Mouse (Mus musculus) lung, adult 18-20 months (tissue): ENCODE measurements around the gene Slc22a23.
A peak's percentile ranks its signal among the peaks of the same experiment; 100 is the strongest.
"Not testable (repeated sequence)": the region's sequence is repeated elsewhere in the genome, so short reads cannot be mapped to it uniquely, and the experiment has no call there.

Experiments
- DNase-seq, 2 experiments: peaks; one replicate each; pipeline ENCODE4 v3.0.0; 2022; ENCODE audit warnings: mixed read lengths in 2 of 2

The Slc22a23 gene

DNA sequence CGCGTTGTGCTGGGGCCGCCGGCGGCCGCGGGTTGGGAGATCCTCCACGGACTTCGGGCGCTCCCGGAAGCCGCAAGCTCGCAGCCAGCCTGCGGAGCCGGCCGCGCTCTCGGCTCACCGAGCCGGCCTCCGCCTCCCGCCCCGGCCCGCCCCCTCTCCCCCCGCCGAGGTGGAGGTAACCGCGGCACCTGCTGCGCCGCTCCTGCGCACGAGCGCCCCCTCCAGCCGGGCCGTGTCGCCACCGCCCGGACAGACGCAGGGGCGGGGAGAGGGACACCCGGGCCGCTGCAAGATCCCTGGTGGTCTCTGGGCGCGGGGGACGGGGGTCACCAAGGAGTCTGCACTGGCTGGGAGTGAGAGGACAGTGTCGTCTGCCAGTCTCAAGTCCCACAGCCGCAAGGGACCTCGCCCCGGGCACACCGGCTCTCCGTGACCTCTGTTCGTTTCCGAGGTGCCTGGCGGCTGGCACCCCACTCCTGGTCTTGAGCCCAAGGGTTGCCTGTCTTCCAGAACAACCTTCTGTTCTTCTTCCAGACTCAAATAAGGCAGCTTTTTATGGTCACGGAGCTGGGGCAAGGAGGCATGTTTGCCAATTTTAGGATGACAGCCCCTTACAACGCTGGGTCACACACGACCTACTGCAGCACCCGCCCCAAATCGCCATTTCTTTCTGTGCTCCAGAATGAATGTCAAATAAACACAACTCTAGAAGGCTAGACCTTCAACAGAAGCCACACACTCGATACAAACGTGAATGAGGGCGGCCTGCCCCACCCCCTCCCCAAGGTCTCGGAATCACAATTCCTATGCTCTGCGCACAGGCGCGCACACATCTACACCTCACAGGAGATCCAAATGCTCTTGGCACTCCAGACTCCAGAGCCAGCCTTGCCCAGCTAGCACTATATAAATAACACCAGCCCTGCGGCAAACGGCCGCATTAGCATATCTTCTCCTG is at the start of gene Slc22a23:
Gene Slc22a23, minus strand, starts transcription at position 55 of the 958 bp plus-strand sequence.
- peak; percentile 76 to 80 for DNase-seq

DNA sequence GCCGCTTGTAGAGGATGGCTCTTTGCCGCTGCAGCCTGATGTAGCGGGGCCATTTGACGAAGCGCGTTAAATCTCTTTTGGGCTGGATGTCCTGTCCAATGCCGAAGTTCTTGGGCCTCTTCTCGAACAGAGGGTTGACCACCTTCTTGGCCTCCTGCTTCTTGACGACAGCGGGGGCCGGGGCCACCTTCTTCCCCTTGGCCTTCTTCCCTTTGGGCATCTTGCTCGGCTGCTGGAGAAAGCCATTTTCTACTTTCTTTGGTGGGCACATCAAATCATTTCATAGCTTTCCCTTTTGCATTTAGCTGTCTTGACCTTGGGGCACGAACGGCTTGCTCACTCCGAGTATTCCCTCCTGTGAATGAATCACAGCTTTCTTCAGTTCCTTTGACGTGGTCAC is 49.3 kb upstream of the Slc22a23 start:
- not testable (repeated sequence) for DNase-seq

DNA sequence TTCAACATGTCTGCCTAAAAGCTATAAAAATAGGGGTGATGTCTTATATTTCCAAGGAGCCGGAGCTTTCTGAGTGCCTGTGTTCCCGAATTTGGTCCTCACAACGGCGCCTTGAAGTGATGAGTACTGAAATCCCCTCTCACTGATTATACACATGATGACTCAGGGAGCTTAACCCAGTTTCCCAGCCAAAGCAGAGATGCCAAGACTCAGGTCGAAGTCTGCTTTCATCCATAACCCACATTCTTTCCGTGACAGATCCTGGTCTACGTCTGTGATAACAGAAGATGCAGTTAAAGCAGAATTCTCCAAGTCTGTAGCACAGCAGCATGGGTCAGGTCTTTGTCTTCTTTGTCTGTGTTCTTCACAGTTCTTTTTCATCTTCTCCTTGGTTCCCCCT is 47.4 kb upstream of the Slc22a23 start:
- no peak for DNase-seq

DNA sequence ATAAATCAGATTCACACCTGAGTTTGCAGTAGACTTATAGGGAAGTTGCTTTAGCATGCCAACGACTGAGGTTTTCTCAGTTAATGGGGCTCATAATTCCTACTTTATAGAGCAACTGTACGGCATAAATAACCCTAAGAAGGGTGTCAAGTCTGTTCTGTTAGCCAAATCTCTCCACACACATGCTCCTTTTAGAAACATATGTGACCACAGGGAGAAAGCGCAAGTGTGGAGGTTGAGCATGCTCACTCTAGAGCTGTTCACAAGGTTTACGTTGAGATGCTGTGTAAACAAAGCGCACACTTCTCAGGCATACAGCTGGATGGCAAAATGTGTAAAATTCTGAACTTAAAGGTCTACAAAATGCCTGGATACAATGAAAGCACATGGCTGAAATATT is 43.2 kb upstream of the Slc22a23 start:
- DNase-seq: no peak

DNA sequence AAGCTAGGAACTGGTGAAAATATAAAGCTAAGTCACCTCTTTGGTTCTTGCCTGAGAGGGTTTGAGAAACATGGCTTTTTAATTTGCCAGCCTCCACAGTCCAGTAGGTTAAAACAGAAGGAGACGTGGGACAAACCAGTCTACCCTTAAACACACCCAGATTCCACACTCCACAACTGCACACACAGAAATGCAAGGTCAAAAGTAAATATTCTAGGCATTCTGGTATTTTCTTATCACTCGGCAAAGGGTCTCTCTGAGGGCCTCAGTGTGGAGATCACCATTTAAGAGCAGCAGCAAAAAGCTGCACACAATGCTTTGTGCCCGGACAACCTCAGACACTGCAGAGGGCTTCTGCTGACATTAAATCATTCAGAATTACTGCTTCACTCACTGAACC is 38.4 kb upstream of the Slc22a23 start:
- no peak for DNase-seq

DNA sequence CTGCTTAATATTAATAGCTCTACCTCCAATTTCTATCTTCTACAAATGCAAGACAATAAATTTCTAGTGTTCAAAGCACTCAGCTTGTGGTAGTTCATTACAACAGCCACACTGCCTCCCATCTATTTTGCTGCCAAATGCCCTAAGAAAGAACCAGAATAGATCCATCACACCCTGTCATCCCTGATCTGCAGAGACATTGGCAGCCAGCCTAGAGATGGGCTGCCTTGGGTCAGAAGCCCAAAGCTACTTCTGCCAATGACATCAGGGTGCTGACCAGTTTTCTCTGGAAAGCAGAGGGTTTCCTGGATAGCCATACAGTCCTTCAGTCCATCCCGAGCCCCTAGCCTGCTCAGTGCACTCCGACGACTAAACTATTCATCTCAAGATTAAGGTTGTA is 33.9 kb upstream of the Slc22a23 start:
- DNase-seq: no peak

DNA sequence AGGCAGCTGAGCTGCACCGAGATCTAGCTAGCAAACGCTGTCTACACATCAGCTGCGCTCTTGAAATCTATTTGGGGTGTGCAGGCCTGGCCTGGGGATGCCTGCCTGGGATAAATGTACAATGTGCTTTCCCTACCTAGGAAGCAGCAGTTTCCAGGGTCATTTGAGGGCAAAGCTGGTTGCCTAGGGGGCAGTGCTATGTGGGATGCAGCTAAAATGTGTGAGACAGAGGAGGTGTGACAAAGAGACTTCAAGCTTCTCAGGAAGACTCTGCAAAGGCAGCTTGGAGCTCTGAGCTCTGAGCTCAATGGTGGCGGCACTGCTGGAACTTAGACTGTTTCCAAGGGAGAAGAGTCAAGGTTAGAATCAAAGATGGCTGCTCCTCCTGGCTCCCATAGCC is 30.2 kb upstream of the Slc22a23 start:
- no peak for DNase-seq

DNA sequence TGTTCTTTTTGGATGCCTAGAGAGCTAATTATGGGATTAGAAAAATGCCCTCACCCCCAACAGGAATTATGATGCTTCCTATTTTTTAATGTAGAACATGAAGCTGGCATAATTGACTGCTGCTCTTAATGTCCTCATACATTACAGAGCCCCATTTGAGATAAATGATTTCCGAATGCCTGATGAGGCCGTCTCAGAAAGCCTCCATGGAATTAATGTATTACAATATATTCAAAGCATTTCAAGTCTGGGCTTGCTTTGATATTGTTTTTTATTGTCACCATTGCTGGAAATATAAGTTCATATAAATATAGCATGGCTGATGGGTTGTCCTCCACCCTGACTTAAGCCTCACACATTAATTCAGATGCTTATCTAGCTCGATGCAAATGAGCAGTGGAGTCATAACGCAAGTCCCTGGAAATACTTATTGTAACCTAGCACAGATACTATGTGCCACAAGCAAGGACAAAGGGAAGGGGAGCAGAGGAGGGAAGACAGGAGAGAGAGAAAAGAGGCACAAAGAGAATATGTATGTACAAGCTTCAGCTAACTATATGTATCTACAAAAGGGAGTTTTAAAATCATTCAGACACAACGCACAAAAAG is 28.0 kb upstream of the Slc22a23 start:
- DNase-seq: no peak

DNA sequence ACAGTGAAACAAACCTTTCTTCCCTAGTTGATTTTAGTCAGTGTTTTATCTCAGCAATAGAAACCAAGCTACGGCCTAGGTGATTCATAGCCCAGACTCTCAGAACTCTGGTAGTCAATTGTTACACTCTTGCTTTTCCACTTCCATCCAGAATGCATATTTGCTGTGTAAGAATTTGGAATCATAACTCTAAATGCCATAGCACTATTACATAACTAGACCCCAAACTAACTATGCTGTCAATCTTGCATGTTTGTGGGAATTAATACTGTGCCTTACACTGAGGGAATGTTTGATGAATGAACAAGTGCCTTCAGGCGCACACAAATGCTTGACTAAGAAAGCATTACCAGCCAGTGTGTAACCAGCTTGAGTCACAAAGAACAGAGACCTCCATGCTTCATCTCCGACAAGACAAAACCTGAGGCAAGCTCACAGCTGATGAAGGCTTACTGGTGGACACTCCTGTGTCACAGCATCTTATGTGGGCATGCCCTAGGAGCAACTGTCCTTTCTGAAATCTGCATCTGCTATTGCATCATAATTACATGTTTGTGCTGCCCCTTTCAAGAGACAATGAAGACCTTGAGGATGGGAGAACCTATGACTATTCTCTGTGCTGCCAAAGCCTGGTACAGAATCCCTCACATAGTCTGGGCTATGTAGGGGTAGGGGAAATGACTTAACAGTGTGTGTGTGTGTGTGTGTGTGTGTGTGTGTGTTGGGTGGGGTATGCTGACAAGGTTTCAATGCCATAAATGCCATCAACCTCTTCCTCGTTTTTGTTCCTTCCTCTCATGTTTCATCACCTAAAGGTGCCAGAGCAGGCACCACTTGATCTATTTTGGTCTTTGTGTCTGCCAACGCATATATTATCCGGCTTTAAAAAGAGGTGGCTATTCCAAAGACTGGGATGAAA is 27.2 kb upstream of the Slc22a23 start:
- DNase-seq: no peak

DNA sequence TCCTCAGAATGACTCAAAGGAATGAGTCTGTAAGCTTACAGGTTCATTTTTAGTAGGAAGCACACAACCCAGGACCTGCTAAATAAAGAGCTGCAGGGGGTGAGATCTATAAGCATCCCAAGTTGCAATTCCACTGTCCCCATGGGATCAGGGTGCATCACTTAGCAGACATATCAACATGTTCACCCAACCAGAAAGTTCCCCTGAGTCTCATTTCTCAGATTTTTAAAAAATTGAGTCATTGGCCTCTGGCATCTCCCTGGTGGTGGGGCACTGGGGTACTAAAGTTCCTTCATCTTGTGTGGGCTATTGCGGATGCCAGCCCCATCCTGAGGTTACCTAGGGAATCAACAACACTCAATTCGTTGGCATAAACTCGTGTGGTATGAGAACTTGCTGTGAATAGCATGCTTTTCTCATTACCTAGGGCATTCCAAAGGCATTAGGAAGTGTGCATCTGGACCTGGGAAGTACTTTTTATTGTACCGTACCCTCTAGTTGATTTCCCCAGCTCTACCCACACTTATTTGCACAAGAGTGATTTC is 25.4 kb upstream of the Slc22a23 start:
- no peak for DNase-seq

DNA sequence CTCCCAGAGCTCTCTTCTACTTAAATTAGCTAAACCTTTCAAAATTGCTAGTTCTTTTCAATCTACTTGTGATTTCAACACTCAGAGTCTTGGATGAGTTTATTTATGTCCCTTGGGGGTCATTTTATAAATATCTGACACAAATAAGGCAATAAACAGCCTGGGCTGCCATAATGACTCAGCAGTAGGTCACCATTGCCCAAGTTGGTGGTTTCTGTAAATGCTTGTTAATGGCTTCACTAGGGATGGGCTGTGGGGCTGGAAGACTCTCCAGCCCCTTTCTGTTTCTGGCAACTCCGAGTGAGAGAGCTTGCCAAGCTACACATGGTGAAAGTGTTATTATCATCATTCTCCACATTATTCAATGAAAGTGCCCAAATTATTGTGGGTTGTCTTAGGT is 20.2 kb upstream of the Slc22a23 start:
- DNase-seq: no peak

DNA sequence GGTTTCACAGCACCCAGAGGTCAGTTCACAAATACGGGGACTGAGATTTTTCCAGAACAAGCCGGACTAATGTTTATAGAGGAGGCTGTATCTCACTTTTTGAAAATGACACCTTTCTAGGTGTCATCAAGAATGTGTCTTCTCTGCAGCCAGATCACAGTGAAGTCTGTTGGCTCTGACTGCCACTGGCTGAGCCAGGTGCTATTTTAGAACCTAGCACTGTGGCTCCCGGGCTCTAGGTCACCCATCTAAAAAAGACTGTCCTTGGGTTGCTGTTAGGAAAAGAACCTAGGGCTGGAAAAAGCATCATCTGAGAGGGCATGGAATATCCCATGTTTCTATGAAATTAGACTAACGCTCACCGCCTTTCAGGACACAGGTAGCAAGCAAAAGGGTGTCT is 10.7 kb upstream of the Slc22a23 start:
- no peak for DNase-seq

DNA sequence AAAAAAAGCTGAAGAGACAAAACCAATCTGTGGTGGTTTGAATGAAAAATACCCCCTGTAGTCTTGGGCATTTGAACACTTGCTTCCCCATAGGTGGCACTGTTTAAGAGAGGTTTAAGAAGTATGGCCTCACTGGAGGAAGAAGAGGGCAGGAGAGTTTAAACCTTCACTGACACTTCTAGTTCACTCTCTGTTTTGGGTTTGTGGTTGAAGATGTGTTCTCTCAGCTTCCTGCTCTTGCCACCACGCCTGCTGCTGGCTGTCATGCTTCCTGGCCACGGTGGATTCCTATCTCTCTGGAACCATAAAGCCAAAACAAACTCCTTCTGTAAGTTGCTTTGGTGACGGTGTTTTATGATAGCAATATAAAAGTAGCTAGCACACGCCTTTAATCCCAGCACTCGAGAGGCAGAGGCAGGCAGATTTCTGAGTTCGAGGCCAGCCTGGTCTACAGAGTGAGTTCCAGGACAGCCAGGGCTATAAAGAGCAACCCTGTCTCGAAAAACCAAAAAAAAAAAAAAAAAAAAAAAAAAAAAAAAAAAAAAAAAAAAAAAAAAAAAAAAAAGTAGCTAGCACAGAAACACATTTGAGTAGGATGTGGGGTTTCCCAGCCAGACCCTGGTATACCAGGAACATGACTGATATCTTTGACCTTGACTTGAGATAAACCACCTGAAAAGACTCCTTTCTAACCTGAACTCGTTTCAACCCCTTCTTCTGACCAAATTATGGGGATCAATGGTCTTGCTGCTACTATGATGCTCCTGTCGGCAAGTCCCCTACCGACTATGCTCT is 10.0 kb upstream of the Slc22a23 start:
- no peak for DNase-seq

DNA sequence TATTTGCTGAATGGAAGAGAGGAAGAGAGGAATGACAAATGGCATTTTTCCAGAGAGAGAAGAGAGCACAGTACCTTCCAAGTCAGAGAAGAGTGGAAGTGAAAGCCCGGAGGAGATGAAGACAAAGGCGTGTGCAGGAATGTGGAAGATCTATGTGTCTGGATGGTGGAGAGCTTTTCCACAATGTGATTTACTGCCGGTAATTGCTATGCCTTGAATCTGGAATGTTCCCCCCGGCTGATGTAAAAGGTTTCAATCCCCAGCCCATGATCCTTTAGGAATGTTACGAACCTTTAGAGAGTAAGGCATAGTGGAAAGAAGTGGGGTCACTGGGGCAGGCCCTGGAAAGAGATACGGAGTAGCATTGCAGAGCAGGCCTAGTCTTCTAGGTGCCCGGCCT is 8.3 kb upstream of the Slc22a23 start:
- no peak for DNase-seq

DNA sequence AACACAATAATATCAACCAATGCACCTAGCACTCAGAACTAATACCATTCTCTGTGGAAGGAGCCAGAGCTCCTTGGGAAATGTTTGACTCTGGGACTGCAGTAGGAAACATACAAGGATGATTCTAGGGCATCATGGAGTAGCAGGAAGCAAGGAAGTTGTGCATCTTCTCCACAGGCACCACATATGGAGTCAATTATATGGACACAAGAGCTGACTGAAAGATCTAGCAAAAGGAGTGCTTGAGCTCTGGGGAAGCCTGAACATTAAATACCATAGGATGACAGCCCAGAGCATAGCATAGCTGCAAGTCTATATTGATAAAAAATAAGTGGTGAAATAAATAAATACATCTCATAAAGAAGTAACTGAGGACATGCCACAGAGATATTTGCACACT is 6.5 kb upstream of the Slc22a23 start:
- no peak for DNase-seq

DNA sequence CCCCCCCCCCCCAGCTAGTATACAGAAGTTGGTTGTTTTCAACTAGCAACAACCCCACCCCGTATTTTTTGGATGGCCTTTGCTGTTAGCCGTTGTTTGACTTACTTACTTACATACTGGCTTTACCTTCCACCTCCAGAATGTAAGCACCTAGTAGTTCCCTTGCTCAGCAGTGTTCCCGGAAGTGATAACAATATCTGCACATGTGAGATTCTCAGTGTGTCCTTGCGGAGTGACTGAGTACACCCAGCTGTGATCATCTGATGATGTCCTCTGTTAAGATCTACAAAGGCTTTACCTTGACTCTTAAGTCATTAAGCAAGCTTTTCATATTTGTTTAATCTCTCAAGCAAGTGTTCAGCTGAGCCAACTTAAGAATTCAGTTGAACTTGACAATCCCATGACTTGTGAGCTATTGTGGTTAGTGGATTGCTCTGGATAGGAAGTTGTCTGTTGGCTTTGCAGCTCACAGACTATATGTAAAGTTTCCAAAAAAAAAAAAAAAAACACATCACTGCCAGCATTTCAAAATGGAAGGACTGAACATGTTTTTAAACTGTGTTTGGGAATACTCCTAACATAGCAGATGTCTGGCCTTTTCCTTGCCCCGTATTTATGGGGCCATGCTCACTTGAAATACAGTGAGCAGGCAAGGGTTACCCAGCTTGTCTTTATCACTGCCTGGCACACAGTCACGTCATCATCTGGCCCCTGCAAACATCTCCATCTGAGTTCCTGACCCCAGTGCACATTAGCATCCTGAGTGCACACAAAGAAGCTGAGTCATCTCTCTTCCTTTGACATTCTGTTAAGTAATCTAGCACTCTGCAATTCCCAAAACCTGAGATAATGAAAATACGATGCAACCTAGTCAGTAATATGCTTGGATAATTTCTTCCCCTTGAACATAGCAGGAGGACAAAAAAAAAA is 3.2 kb upstream of the Slc22a23 start:
- no peak for DNase-seq

DNA sequence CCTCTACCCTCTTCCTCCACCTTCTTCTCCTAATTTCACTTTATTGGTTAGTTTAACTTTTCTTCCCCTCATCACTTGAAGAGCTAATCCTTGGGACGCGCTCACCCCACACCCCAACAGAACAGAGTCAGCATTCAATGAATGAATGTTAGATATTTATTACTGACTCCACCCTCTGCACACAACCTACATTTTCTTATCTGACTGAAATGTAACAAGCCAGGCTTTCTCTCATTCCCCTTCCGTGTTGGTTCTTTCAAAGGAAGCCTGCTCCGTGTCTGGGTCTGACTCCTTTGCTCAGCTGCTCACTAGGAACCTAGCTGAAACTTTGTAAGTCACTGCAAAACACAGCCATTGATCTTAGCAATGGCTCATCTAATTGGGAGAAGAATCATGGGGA is 1.8 kb upstream of the Slc22a23 start:
- no peak for DNase-seq

DNA sequence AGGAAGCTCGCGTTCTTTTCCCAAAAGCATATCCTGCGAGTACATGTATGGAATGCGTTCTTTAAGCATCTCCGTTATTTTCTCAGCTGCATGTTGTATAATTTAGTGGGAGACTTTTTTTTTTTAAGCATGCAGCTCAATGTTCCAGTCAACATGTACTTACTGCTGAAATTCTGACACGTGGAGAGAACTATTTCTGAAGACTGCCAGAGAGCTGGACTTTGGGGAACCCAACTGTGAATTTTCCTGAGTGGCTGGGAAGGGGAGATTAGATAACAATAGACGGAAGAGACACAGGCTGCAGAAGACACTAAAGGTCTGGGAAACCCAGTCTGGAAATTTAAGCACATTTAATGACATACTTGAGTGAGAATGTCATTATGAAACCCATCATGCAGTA is 1.3 kb upstream of the Slc22a23 start:
- DNase-seq: no peak

DNA sequence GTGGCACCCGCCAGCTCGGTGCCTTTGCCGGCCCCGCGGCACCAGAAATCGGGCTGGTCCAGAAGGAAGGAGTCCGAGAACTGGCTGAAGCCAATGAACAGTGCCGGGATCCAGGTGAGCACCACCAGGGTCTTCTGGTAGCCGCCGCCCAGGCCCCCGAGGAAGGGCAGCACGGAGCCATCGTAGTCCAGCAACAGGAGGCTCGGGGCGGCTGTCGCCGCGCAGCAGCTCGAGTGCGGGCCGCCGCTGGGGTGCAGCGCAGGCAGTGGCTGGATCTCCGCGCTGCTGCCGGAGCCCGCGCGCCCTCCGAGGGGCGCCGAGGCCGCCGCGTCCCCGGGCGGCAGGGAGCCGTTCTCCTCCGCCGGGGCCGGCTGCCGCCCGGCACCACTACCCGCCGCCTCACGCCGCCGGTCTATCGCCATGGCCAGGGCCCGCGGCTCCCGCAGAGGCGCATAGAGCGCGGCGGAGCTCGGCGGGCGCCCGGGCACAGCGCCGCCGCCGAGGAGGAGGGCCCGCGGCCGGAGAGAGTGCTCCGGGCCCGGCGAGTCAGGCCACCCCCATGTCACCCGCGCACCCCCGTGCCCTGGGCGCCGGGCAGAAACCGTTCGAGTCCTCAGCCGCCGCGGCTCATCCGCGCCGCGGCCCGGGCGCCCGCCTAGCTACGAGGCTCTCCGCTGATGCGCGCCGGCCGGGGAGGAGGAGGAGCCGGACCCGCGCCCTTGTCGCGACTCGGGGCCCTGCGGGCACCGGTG is 430 bp downstream of the Slc22a23 start:
- peak; percentile 20 to 22 for DNase-seq

DNA sequence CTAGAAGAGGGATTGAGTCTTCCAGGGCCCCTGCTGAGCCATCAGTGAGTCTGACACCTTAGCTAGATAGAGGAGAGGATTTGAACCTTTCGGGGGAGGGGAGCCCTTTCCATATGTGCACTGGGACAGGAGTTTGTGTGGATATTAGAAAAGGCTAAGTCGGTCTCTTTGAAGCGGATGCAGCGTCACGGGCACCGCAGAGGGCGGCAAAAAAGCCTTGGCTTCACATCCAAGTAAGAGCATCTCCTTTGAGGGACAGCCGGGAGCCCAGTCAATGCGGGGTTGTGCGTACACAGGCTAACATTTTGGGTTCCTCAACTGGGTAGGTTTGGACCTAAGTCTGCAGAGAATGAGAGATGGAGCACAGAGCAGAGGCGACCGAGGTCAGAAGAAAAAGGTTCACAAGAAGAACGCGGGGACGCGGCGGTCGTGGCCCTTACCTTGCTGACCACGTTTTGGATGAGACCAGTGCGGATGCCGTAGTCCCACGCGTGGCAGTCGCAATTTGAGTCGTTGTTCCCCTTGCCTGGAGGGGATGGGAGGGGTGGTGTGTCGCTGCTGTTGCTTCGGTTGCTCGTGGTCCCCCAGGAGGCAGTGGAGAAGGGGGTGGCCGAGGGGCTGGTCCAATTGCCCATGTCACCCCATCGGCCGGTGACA is 1.1 kb downstream of the Slc22a23 start:
- peak; percentile 8 to 28 for DNase-seq
